Comparison of ENCODE assay signal across 29 mouse cellular contexts in genomic region chrX:86854835-86855234, GRCm38 (mm10).
"Had no signal": no experiment of that assay in that cellular context is flagged by ENCODE, and none has a peak within 500 bp of the region (broad histone marks: within the 10 kb centered on the region; RNA-seq: fewer than 3 reads in every experiment).

No protein-coding gene starts in this region.

- H3K36me3 ChIP-seq: limb, embryonic 10.5 days; limb, embryonic 12.5 days; limb, embryonic 13.5 days; limb, embryonic 15.5 days; liver, embryonic 12.5 days; liver, embryonic 13.5 days; liver, embryonic 15.5 days; lung, embryonic 15.5 days; midbrain, embryonic 10.5 days; midbrain, embryonic 12.5 days; midbrain, embryonic 13.5 days; midbrain, embryonic 15.5 days had no signal

- DNase-seq: left cerebral cortex, postnatal 4 days; liver; liver, embryonic 13.5 days; liver, postnatal 0 days; lung, adult 18-20 months; lung, adult 2 months; lung, embryonic 14.5 days; lung, postnatal 10 days; lung, postnatal 14 days; lung, postnatal 36 days; lung, postnatal 4 days; midbrain, embryonic 14.5 days had no signal

- H3K4me2 ChIP-seq: limb, embryonic 12.5 days; limb, embryonic 13.5 days; limb, embryonic 15.5 days; liver, embryonic 11.5 days; liver, embryonic 12.5 days; liver, embryonic 13.5 days; liver, embryonic 15.5 days; lung, embryonic 14.5 days; lung, embryonic 15.5 days; midbrain, embryonic 11.5 days; midbrain, embryonic 12.5 days; midbrain, embryonic 13.5 days; midbrain, embryonic 15.5 days had no signal

- H3K4me3 ChIP-seq: limb, embryonic 10.5 days; limb, embryonic 12.5 days; limb, embryonic 13.5 days; limb, embryonic 15.5 days; liver, embryonic 12.5 days; liver, embryonic 13.5 days; liver, embryonic 15.5 days; lung, embryonic 15.5 days; megakaryocyte, embryonic 14.5 days; midbrain, embryonic 10.5 days; midbrain, embryonic 12.5 days; midbrain, embryonic 13.5 days; midbrain, embryonic 15.5 days; myocyte had no signal

- H3K9ac ChIP-seq: limb, embryonic 12.5 days; limb, embryonic 13.5 days; limb, embryonic 15.5 days; liver, embryonic 12.5 days; liver, embryonic 13.5 days; liver, embryonic 14.5 days; liver, embryonic 15.5 days; liver, postnatal 0 days; lung, embryonic 14.5 days; lung, embryonic 15.5 days; midbrain, embryonic 12.5 days; midbrain, embryonic 13.5 days; midbrain, embryonic 15.5 days had no signal

- H3K27me3 ChIP-seq: limb, embryonic 12.5 days; limb, embryonic 13.5 days; limb, embryonic 15.5 days; liver, embryonic 12.5 days; liver, embryonic 13.5 days; liver, embryonic 15.5 days; lung, embryonic 15.5 days; midbrain, embryonic 12.5 days; midbrain, embryonic 13.5 days; midbrain, embryonic 15.5 days had no signal

- H3K27ac ChIP-seq: limb, embryonic 10.5 days; limb, embryonic 12.5 days; limb, embryonic 13.5 days; limb, embryonic 15.5 days; liver, embryonic 12.5 days; liver, embryonic 13.5 days; liver, embryonic 14.5 days; liver, embryonic 15.5 days; lung, embryonic 15.5 days; macrophage; midbrain, embryonic 10.5 days; midbrain, embryonic 12.5 days; midbrain, embryonic 13.5 days; midbrain, embryonic 15.5 days had no signal

- H3K4me1 ChIP-seq: limb, embryonic 10.5 days; limb, embryonic 12.5 days; limb, embryonic 13.5 days; limb, embryonic 15.5 days; liver, embryonic 12.5 days; liver, embryonic 13.5 days; liver, embryonic 15.5 days; lung, embryonic 15.5 days; megakaryocyte, embryonic 14.5 days; midbrain, embryonic 10.5 days; midbrain, embryonic 12.5 days; midbrain, embryonic 13.5 days; midbrain, embryonic 15.5 days had no signal

- H3K9me3 ChIP-seq: limb, embryonic 10.5 days; limb, embryonic 12.5 days; limb, embryonic 13.5 days; limb, embryonic 15.5 days; liver, embryonic 12.5 days; liver, embryonic 13.5 days; liver, embryonic 15.5 days; lung, embryonic 15.5 days; megakaryocyte, embryonic 14.5 days; midbrain, embryonic 10.5 days; midbrain, embryonic 12.5 days; midbrain, embryonic 13.5 days; midbrain, embryonic 15.5 days had no signal
